Mouse (Mus musculus) urinary bladder, postnatal 36 days (tissue): ENCODE measurements around the gene Abcd1.

Experiments used
- DNase-seq, 2 experiments: peaks; one replicate each; pipeline ENCODE4 v3.0.0; 2022; ENCODE audit warnings: low spot score in 2 of 2, mixed read lengths in 1 of 2

Abcd1 gene

GRCm38 (mm10) chrX:73716109-73716661, at the start of gene Abcd1, which contains the start of gene Bcap31:
Gene Abcd1, plus strand, starts transcription at chrX:73716597.
Gene Bcap31, minus strand, starts transcription at chrX:73716175.
- DNase-seq, result peak; percentile 89 to 92

GRCm38 (mm10) chrX:73672031-73672431, 44.4 kb upstream of the Abcd1 start:
- DNase-seq, result peak in 1 of 2 experiments; percentile 41

- DNase-seq, result peak; percentile 39 to 66
Observed at GRCm38 (mm10) chrX:73672879-73673618, 43.3 kb upstream of the Abcd1 start, which contains the start of gene Slc6a8. Gene Slc6a8, plus strand, starts transcription at chrX:73673150.

- no peak for DNase-seq
Observed at GRCm38 (mm10) chrX:73673619-73673967, 42.8 kb upstream of the Abcd1 start.

- no peak for DNase-seq
Observed at GRCm38 (mm10) chrX:73673968-73674661, 42.3 kb upstream of the Abcd1 start.

- DNase-seq, result no peak
Observed at GRCm38 (mm10) chrX:73675231-73675630, 41.2 kb upstream of the Abcd1 start.

GRCm38 (mm10) chrX:73676668-73677067, 39.7 kb upstream of the Abcd1 start:
- DNase-seq, result no peak

- DNase-seq, result no peak
Observed at GRCm38 (mm10) chrX:73684156-73684555, 32.2 kb upstream of the Abcd1 start.

GRCm38 (mm10) chrX:73684978-73685377, 31.4 kb upstream of the Abcd1 start:
- DNase-seq, result no peak

GRCm38 (mm10) chrX:73685629-73686028, 30.8 kb upstream of the Abcd1 start:
- DNase-seq, result peak; percentile 33 to 41

- DNase-seq, result peak in 1 of 2 experiments; percentile 52
Observed at GRCm38 (mm10) chrX:73690917-73691629, 25.3 kb upstream of the Abcd1 start.

GRCm38 (mm10) chrX:73700472-73700871, 15.9 kb upstream of the Abcd1 start:
- no peak for DNase-seq

- DNase-seq, result peak; percentile 37 to 49
Observed at GRCm38 (mm10) chrX:73715476-73716108, 805 bp upstream of the Abcd1 start.

- no peak for DNase-seq
Observed at GRCm38 (mm10) chrX:73716709-73717545, 530 bp downstream of the Abcd1 start.

GRCm38 (mm10) chrX:73717667-73718066, 1.3 kb downstream of the Abcd1 start:
- DNase-seq, result peak in 1 of 2 experiments; percentile 29

GRCm38 (mm10) chrX:73718271-73718670, 1.9 kb downstream of the Abcd1 start:
- DNase-seq, result peak; percentile 14 to 25

- peak; percentile 28 to 46 for DNase-seq
Observed at GRCm38 (mm10) chrX:73718686-73719362, 2.4 kb downstream of the Abcd1 start.

- no peak for DNase-seq
Observed at GRCm38 (mm10) chrX:73730908-73731307, 14.5 kb downstream of the Abcd1 start.

- DNase-seq, result no peak
Observed at GRCm38 (mm10) chrX:73738155-73738554, 21.8 kb downstream of the Abcd1 start.

GRCm38 (mm10) chrX:73739151-73739550, 22.8 kb downstream of the Abcd1 start:
- DNase-seq, result no peak
